Mouse (Mus musculus) myocyte (in vitro differentiated cells): ENCODE results near the gene Robo3. TPM values are rescaled to one million over a fixed set of nuclear protein-coding genes. Genes with fewer than 3 reads are reported as not detected.

Experiments
- H3K27me3 ChIP-seq: one replicate; pipeline ENCODE4 v1.6.1; 2011; ENCODE audit not compliant: control insufficient read depth, insufficient read depth, insufficient read length
- H3K36me3 ChIP-seq: one replicate; pipeline ENCODE4 v1.6.1; 2011; ENCODE audit not compliant: control insufficient read depth, insufficient read depth
- H3K4me2 ChIP-seq: one replicate; pipeline ENCODE4 v1.6.1; 2011; ENCODE audit warnings: low read depth, control low read depth
- H3K4me3 ChIP-seq: one replicate; pipeline ENCODE4 v1.5.1; 2011; ENCODE audit warnings: mild to moderate bottlenecking, control low read depth, moderate library complexity
- H3K79me2 ChIP-seq: one replicate; pipeline ENCODE4 v1.6.1; 2011; ENCODE audit not compliant: control insufficient read depth, insufficient read depth
- H3ac ChIP-seq: one replicate; pipeline ENCODE4 v1.6.1; 2011; ENCODE audit not compliant: control insufficient read depth, insufficient read length
- CEBPB ChIP-seq: IDR thresholded peaks from 2 replicates; pipeline ENCODE4 v1.6.1; 2011; ENCODE audit warnings: mild to moderate bottlenecking, moderate library complexity; ENCODE audit not compliant: poor library complexity, insufficient read depth, severe bottlenecking
- E2F4 ChIP-seq: IDR thresholded peaks from one replicate; pipeline ENCODE4 v1.6.1; 2011; ENCODE audit warnings: mild to moderate bottlenecking, control low read depth, moderate library complexity; ENCODE audit not compliant: insufficient read depth
- MAX ChIP-seq: IDR thresholded peaks from one replicate; pipeline ENCODE4 v1.6.1; 2011; ENCODE audit warnings: low read depth, mild to moderate bottlenecking, control low read depth
- MYOD1 ChIP-seq, 3 experiments: IDR thresholded peaks; one replicate each; pipeline ENCODE4 v1.6.1; 2011; ENCODE audit warnings: control low read depth in 2 of 3, low read depth in 2 of 3, mild to moderate bottlenecking in 2 of 3, moderate library complexity in 1 of 3; ENCODE audit not compliant: insufficient read length in 2 of 3, control insufficient read depth in 1 of 3
- MYOG ChIP-seq, 3 experiments: IDR thresholded peaks; one replicate each; pipeline ENCODE4 v1.6.1; 2011; ENCODE audit warnings: control low read depth in 2 of 3, low read depth in 2 of 3, mild to moderate bottlenecking in 2 of 3; ENCODE audit not compliant: insufficient read length in 2 of 3, control insufficient read depth in 1 of 3, insufficient read depth in 1 of 3
- POLR2A ChIP-seq: IDR thresholded peaks from one replicate; pipeline ENCODE4 v1.6.1; 2011; ENCODE audit warnings: low read depth, mild to moderate bottlenecking, control low read depth, moderate library complexity; ENCODE audit not compliant: insufficient read length
- POLR2AphosphoS2 ChIP-seq: IDR thresholded peaks from one replicate; pipeline ENCODE4 v1.6.1; 2011; ENCODE audit warnings: low read depth, control low read depth; ENCODE audit not compliant: insufficient read length
- REST ChIP-seq: IDR thresholded peaks from one replicate; pipeline ENCODE4 v1.6.1; 2011; ENCODE audit warnings: mild to moderate bottlenecking, control low read depth, moderate library complexity; ENCODE audit not compliant: insufficient read depth, insufficient read length
- SRF ChIP-seq: IDR thresholded peaks from one replicate; pipeline ENCODE4 v1.6.1; 2011; ENCODE audit warnings: low read depth; ENCODE audit not compliant: control insufficient read depth, insufficient read length
- TCF12 ChIP-seq: IDR thresholded peaks from one replicate; pipeline ENCODE4 v1.6.1; 2011; ENCODE audit warnings: mild to moderate bottlenecking, control low read depth; ENCODE audit not compliant: poor library complexity, insufficient read depth, severe bottlenecking
- TCF3 ChIP-seq: IDR thresholded peaks from one replicate; pipeline ENCODE4 v1.6.1; 2011; ENCODE audit warnings: low read depth, control low read depth; ENCODE audit not compliant: insufficient read length
- USF1 ChIP-seq: IDR thresholded peaks from one replicate; pipeline ENCODE4 v1.6.1; 2011; ENCODE audit warnings: low read depth, mild to moderate bottlenecking, control low read depth, moderate library complexity
- polyA plus RNA-seq: library from polyadenylated mRNA; unstranded; fragments of >200 nt; fragmentation: generic; extraction: Trizol; gene quantifications from one replicate; pipeline ENCODE4 v1.2.1, GENCODE M21; 2012; ENCODE audit warnings: missing spikeins

Gene Robo3
- polyA plus RNA-seq, 1 experiment: 0.01 TPM

GRCm38 (mm10) chr9:37455868-37456267, 22.8 kb upstream of the Robo3 start:
- Histone ChIP-seq H3K27me3 (peaks cover 57% of the 10 kb centered on the region), H3ac (no peak overlapping the region), H3K4me2 (no peak overlapping the region), H3K36me3 (no peaks in the 10 kb centered on the region), H3K79me2 (no peaks in the 10 kb centered on the region), H3K4me3 (no peak overlapping the region)
- TF ChIP-seq E2F4 (no peak), POLR2A (no peak), CEBPB (no peak), TCF12 (no peak), MAX (no peak)

GRCm38 (mm10) chr9:37454991-37455390, 21.9 kb upstream of the Robo3 start:
- Histone ChIP-seq H3ac (no peak overlapping the region), H3K79me2 (no peaks in the 10 kb centered on the region), H3K4me3 (no peak overlapping the region), H3K36me3 (no peaks in the 10 kb centered on the region), H3K4me2 (no peak overlapping the region), H3K27me3 (peaks cover 50% of the 10 kb centered on the region)
- TF ChIP-seq MYOG (IDR thresholded peaks at IDR 0.05; ENCODE audit: control insufficient read depth in 1 of 3, insufficient read depth in 1 of 3, insufficient read length in 2 of 3, low read depth in 2 of 3) (no peak), CEBPB (no peak), TCF12 (no peak), TCF3 (no peak), E2F4 (no peak), SRF (no peak), POLR2AphosphoS2 (no peak), REST (no peak)

GRCm38 (mm10) chr9:37454011-37454492, 21.0 kb upstream of the Robo3 start:
- H3ac ChIP-seq: no peak overlapping the region
- H3K4me3 ChIP-seq: no peak overlapping the region
- H3K27me3 ChIP-seq: peaks cover 48% of the 10 kb centered on the region
- no peaks in the 10 kb centered on the region for H3K79me2 ChIP-seq
- H3K4me2 ChIP-seq: no peak overlapping the region
- no peak for TF ChIP-seq REST
- H3K36me3 ChIP-seq: no peaks in the 10 kb centered on the region

DNA sequence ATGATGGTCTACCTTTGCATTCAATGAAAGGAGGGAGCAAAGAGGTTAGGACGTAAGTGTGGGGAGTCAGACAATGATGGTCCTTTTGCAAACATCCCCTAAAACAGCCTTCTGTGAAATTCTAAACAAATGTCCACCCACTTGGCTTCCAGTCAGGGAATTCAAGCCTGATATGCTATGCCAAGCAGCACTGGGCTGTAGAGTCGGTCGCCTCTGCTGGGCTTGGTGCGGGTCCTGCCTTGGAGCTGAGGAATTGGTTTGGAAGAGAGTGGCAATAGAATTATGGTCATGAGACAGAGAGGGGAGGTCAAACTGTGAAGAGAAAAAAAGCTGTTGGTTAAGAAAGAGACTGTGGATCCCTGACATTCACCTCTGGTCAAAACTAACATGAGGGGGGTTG, 20.3 kb upstream of the Robo3 start:
- TF ChIP-seq MYOG (IDR thresholded peaks at IDR 0.05; ENCODE audit: control insufficient read depth in 1 of 3, insufficient read depth in 1 of 3, insufficient read length in 2 of 3, low read depth in 2 of 3): no peak
- TF ChIP-seq E2F4: no peak
- no peak for TF ChIP-seq POLR2AphosphoS2
- TF ChIP-seq USF1: no peak
- no peak for TF ChIP-seq SRF
- no peak for TF ChIP-seq MAX
- TF ChIP-seq TCF3: no peak
- no peak for TF ChIP-seq TCF12
- TF ChIP-seq MYOD1 (IDR thresholded peaks at IDR 0.05; ENCODE audit: control insufficient read depth in 1 of 3, insufficient read length in 2 of 3, low read depth in 2 of 3): no peak
- TF ChIP-seq CEBPB: no peak
- no peak for TF ChIP-seq POLR2A
- TF ChIP-seq REST: no peak
- H3K4me3 ChIP-seq: no peak overlapping the region
- H3ac ChIP-seq: no peak overlapping the region
- peaks cover 46% of the 10 kb centered on the region for H3K27me3 ChIP-seq
- no peaks in the 10 kb centered on the region for H3K36me3 ChIP-seq
- no peak overlapping the region for H3K4me2 ChIP-seq
- H3K79me2 ChIP-seq: no peaks in the 10 kb centered on the region

GRCm38 (mm10) chr9:37452401-37452800, 19.4 kb upstream of the Robo3 start:
- Histone ChIP-seq H3K27me3 (peaks cover 44% of the 10 kb centered on the region), H3K4me2 (no peak overlapping the region), H3K79me2 (no peaks in the 10 kb centered on the region), H3K4me3 (no peak overlapping the region), H3ac (no peak overlapping the region), H3K36me3 (no peaks in the 10 kb centered on the region)
- TF ChIP-seq MYOG (IDR thresholded peaks at IDR 0.05; ENCODE audit: control insufficient read depth in 1 of 3, insufficient read depth in 1 of 3, insufficient read length in 2 of 3, low read depth in 2 of 3): no peak
- TF ChIP-seq TCF3: no peak
- no peak for TF ChIP-seq TCF12
- no peak for TF ChIP-seq MYOD1 (IDR thresholded peaks at IDR 0.05; ENCODE audit: control insufficient read depth in 1 of 3, insufficient read length in 2 of 3, low read depth in 2 of 3)
- no peak for TF ChIP-seq CEBPB
